Mouse (Mus musculus) skeletal muscle tissue, adult 2 months (tissue): ENCODE measurements at regions not wholly inside any gene's neighbourhood (a gene's known extent, or its start where the extent isn't known, plus 50 kb on each side); places are given as distances from the start of the nearest gene placed in this dataset.
A peak's percentile ranks its signal among the peaks of the same experiment; 100 is the strongest.

Experiments used
- DNase-seq: peaks from one replicate; pipeline ENCODE4 v3.0.0-alpha.2; 2012; ENCODE audit warnings: low read depth, low spot score

GRCm38 (mm10) chr3:33902431-33902830 is 58.3 kb upstream of the Ccdc39 start:
- DNase-seq: no peak

- no peak for DNase-seq
Observed at GRCm38 (mm10) chr3:33903326-33903725, 59.2 kb upstream of the Ccdc39 start.

- DNase-seq: peak; percentile 8
Observed at GRCm38 (mm10) chr3:33903816-33904215, 59.7 kb upstream of the Ccdc39 start.

- no peak for DNase-seq
Observed at GRCm38 (mm10) chr3:33904854-33905678, 61.0 kb upstream of the Ccdc39 start.

- DNase-seq: no peak
Observed at GRCm38 (mm10) chr3:33905679-33906007, 61.5 kb upstream of the Ccdc39 start.

GRCm38 (mm10) chr3:33907061-33907460 is 63.0 kb upstream of the Ccdc39 start:
- no peak for DNase-seq

- no peak for DNase-seq
Observed at GRCm38 (mm10) chr3:33911559-33911958, 67.4 kb upstream of the Ccdc39 start.

GRCm38 (mm10) chr3:33913470-33913869 is 69.4 kb upstream of the Ccdc39 start:
- no peak for DNase-seq

GRCm38 (mm10) chr3:33914386-33914785 is 70.3 kb upstream of the Ccdc39 start:
- DNase-seq: no peak

- DNase-seq: no peak
Observed at GRCm38 (mm10) chr3:33915777-33916176, 71.7 kb upstream of the Ccdc39 start.

- DNase-seq: no peak
Observed at GRCm38 (mm10) chr3:33916318-33916717, 72.2 kb upstream of the Ccdc39 start.

GRCm38 (mm10) chr3:33916818-33917217 is 72.7 kb upstream of the Ccdc39 start:
- DNase-seq: no peak

GRCm38 (mm10) chr3:33918785-33919184 is 74.7 kb upstream of the Ccdc39 start:
- DNase-seq: peak; percentile 25

GRCm38 (mm10) chr3:33925072-33925471 is 81.0 kb upstream of the Ccdc39 start:
- no peak for DNase-seq

GRCm38 (mm10) chr3:33955064-33955463 is 64.7 kb upstream of the Fxr1 start:
- no peak for DNase-seq

GRCm38 (mm10) chr3:33955854-33956624 is 63.7 kb upstream of the Fxr1 start:
- DNase-seq: peak; percentile 47

GRCm38 (mm10) chr3:33956625-33957023 is 63.1 kb upstream of the Fxr1 start:
- DNase-seq: no peak

- DNase-seq: no peak
Observed at GRCm38 (mm10) chr3:33957676-33958075, 62.1 kb upstream of the Fxr1 start.

- no peak for DNase-seq
Observed at GRCm38 (mm10) chr3:33958216-33958615, 61.5 kb upstream of the Fxr1 start.

GRCm38 (mm10) chr3:33960211-33960610 is 59.5 kb upstream of the Fxr1 start:
- DNase-seq: no peak

GRCm38 (mm10) chr3:33962938-33963337 is 56.8 kb upstream of the Fxr1 start:
- no peak for DNase-seq

GRCm38 (mm10) chr3:33967184-33967583 is 52.6 kb upstream of the Fxr1 start:
- DNase-seq: no peak
